Mouse (Mus musculus): ENCODE measurements around the gene Msrb3.

DNA sequence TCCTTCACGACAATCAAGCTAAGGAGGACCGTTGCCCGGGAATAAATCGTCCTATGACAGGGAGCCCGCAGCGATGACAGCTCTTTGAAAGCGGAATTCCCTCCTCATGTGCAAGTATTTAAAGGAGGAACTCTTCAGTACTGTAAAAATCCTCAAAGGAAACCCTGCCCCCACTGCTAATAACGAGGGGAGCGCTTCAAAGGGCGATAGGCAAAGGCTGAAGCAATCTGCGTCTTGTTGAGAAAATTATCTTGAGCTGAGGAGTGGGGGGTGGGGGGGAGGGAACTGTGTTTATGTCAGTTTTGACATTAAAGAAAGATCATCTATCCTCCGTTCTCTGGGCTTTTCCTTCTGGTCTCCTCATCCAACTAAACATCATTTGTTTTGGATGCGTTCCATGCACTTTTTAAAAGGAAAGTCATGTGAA is 104.5 kb downstream of the Msrb3 start:
- TF ChIP-seq CTCF (IDR thresholded peaks at IDR 0.05; ENCODE audit: low read depth, low read length) (no peak), TAL1 (conservative IDR thresholded peaks at IDR 0.05; ENCODE audit: low read depth, low read length) (no peak), GATA1 (IDR thresholded peaks at IDR 0.05; ENCODE audit: borderline replicate concordance, low read length) (no peak), POLR2AphosphoS5 (IDR thresholded peaks at IDR 0.05; ENCODE audit: insufficient replicate concordance, low read depth, low read length) (no peak), GATA2 (IDR thresholded peaks at IDR 0.05; ENCODE audit: borderline replicate concordance, low read depth, low read length) (no peak)

Data from G1E (cell line).